In genomic region chr16:76369236-76369635, GRCm38 (mm10) we compare ENCODE assay signal across 26 mouse cellular contexts. TPM values are rescaled to one million over a fixed set of nuclear protein-coding genes. Genes with fewer than 3 reads are reported as not detected.
DNase-seq lines count a peak whose midpoint lies in the region; ATAC-seq and TF ChIP-seq lines count a peak whose summit lies in the region.
"Had no signal": no experiment of that assay in that cellular context is flagged by ENCODE, and none has a peak within 500 bp of the region (broad histone marks: within the 10 kb centered on the region; RNA-seq: fewer than 3 reads in every experiment).

No protein-coding gene starts in this region.

- no peak for TF ChIP-seq CTCF in lung, embryonic 14.5 days (IDR thresholded peaks at IDR 0.05; ENCODE audit: low read depth)
- TF ChIP-seq CTCF in liver, embryonic 14.5 days (IDR thresholded peaks at IDR 0.05; ENCODE audit: low read depth): no peak
- TF ChIP-seq CTCF in liver, postnatal 0 days (IDR thresholded peaks at IDR 0.05; ENCODE audit: low read depth): no peak

- 70% methylated on average over 9 of the region's 9 CpGs for WGBS in heart, embryonic 10.5 days
- 78% methylated on average over 9 of the region's 9 CpGs for WGBS in heart, embryonic 12.5 days
- 41% methylated on average over 9 of the region's 9 CpGs for WGBS in lung, embryonic 14.5 days
- WGBS in liver, embryonic 14.5 days (ENCODE audit: insufficient replicate concordance): 77% methylated on average over 9 of the region's 9 CpGs
- 77% methylated on average over 9 of the region's 9 CpGs for WGBS in liver, postnatal 0 days (ENCODE audit: insufficient replicate concordance)

- H3K27ac ChIP-seq in heart, embryonic 10.5 days: no peak overlapping the region
- no peak overlapping the region for H3K27ac ChIP-seq in heart, embryonic 12.5 days (ENCODE audit: poor library complexity, severe bottlenecking)
- H3K27ac ChIP-seq in lung, embryonic 14.5 days (ENCODE audit: low read depth): no peak overlapping the region
- no peak overlapping the region for H3K27ac ChIP-seq in liver, embryonic 14.5 days
- H3K27ac ChIP-seq in liver, postnatal 0 days (ENCODE audit: low read depth): no peak overlapping the region
- H3K27ac ChIP-seq: embryonic facial prominence, embryonic 13.5 days; heart, embryonic 13.5 days; hindbrain, embryonic 14.5 days; kidney, postnatal 0 days; lung, embryonic 15.5 days; midbrain, embryonic 13.5 days; neural tube, embryonic 12.5 days had no signal

- peaks cover 21% of the 10 kb centered on the region for H3K4me1 ChIP-seq in heart, embryonic 10.5 days
- H3K4me1 ChIP-seq in heart, embryonic 12.5 days (replicated peaks): peaks cover 33% of the 10 kb centered on the region
- H3K4me1 ChIP-seq in lung, embryonic 14.5 days (ENCODE audit: insufficient read depth): peaks cover 13% of the 10 kb centered on the region
- H3K4me1 ChIP-seq in liver, embryonic 14.5 days (replicated peaks; ENCODE audit: control insufficient read depth in 2 of 2, insufficient read depth in 2 of 2, low read length in 1 of 2): peaks cover 42 to 43% of the 10 kb centered on the region in 2 experiments
- H3K4me1 ChIP-seq in liver, postnatal 0 days (ENCODE audit: insufficient read depth): peaks cover 22% of the 10 kb centered on the region

- peak; percentile 51 for DNase-seq in heart, embryonic 10.5 days (ENCODE audit: low spot score)
- DNase-seq in lung, embryonic 14.5 days: no peak
- DNase-seq in lung, postnatal 36 days: no peak
- no peak for DNase-seq in liver, embryonic 14.5 days (ENCODE audit: low read depth in 3 of 3, low spot score in 3 of 3)
- DNase-seq in liver, postnatal 0 days: no peak
- DNase-seq in lung, postnatal 25 days (ENCODE audit: low spot score): no peak
- DNase-seq: adrenal gland, postnatal 14 days; gastrocnemius, postnatal 10 days; heart, postnatal 10 days; kidney, adult 18-20 months; layer of hippocampus, postnatal 36 days; lung, postnatal 4 days; thymus, adult 2 months; thymus, postnatal 36 days had no signal

- no peak overlapping the region for H3K9ac ChIP-seq in heart, embryonic 12.5 days
- no peak overlapping the region for H3K9ac ChIP-seq in lung, embryonic 14.5 days
- no peak overlapping the region for H3K9ac ChIP-seq in liver, embryonic 14.5 days (replicated peaks)
- H3K9ac ChIP-seq in liver, postnatal 0 days (replicated peaks): no peak overlapping the region
- H3K9ac ChIP-seq: hindbrain, embryonic 14.5 days; lung, embryonic 15.5 days; midbrain, embryonic 13.5 days; neural tube, embryonic 12.5 days had no signal

- no peak for ATAC-seq in heart, embryonic 12.5 days (ENCODE audit: insufficient number of reproducible peaks, low FRiP score)
- no peak for ATAC-seq in lung, embryonic 14.5 days (ENCODE audit: insufficient read depth)
- no peak for ATAC-seq in liver, embryonic 14.5 days (ENCODE audit: insufficient read depth)
- ATAC-seq in liver, postnatal 0 days: no peak
- ATAC-seq: CD4-positive, CD25-positive, alpha-beta regulatory T cell, adult 4 months; forebrain, embryonic 16.5 days; inflammation-experienced regulatory T-cells, adult 6 months; midbrain, embryonic 13.5 days had no signal

- H3K4me3 ChIP-seq in heart, embryonic 10.5 days: no peak overlapping the region
- H3K4me3 ChIP-seq in heart, embryonic 12.5 days: no peak overlapping the region
- no peak overlapping the region for H3K4me3 ChIP-seq in lung, embryonic 14.5 days (ENCODE audit: low read depth, low read length)
- no peak overlapping the region for H3K4me3 ChIP-seq in liver, embryonic 14.5 days (ENCODE audit: insufficient read depth in 1 of 2, low read depth in 2 of 2, low read length in 2 of 2)
- H3K4me3 ChIP-seq in liver, postnatal 0 days (ENCODE audit: low read depth, low read length): no peak overlapping the region
- H3K4me3 ChIP-seq: lung, embryonic 15.5 days; neural tube, embryonic 12.5 days had no signal

- H3K4me2 ChIP-seq in heart, embryonic 12.5 days: no peak overlapping the region
- H3K4me2 ChIP-seq in lung, embryonic 14.5 days: peak overlapping the region; percentile 85
- peak overlapping the region; percentile 98 for H3K4me2 ChIP-seq in liver, embryonic 14.5 days (ENCODE audit: low read depth)
- H3K4me2 ChIP-seq in liver, postnatal 0 days (ENCODE audit: low read depth, low read length): peak overlapping the region; percentile 92; the same call in 1 of the 2 replicates

- no peak for TF ChIP-seq EP300 in liver, embryonic 14.5 days (IDR thresholded peaks at IDR 0.05; ENCODE audit: low read depth)
- no peak for TF ChIP-seq EP300 in liver, postnatal 0 days (IDR thresholded peaks at IDR 0.05; ENCODE audit: low read depth)

- H3K36me3 ChIP-seq in heart, embryonic 10.5 days: 0 out of 2 replicates have a peak, but pooled peaks cover 3% of the 10 kb centered on the region
- H3K36me3 ChIP-seq in heart, embryonic 12.5 days: no peaks in the 10 kb centered on the region
- 0 out of 2 replicates have a peak, but pooled peaks cover 6% of the 10 kb centered on the region for H3K36me3 ChIP-seq in lung, embryonic 14.5 days (ENCODE audit: insufficient read depth)
- H3K36me3 ChIP-seq in liver, embryonic 14.5 days (replicated peaks; ENCODE audit: control insufficient read depth, insufficient read depth, low read depth): peaks cover 5% of the 10 kb centered on the region
- H3K36me3 ChIP-seq in liver, postnatal 0 days (replicated peaks; ENCODE audit: insufficient read depth, low read length): no peaks in the 10 kb centered on the region
- H3K36me3 ChIP-seq: lung, embryonic 15.5 days; neural tube, embryonic 12.5 days had no signal

- no peaks in the 10 kb centered on the region for H3K9me3 ChIP-seq in heart, embryonic 10.5 days
- H3K9me3 ChIP-seq in heart, embryonic 12.5 days (replicated peaks): no peaks in the 10 kb centered on the region
- H3K9me3 ChIP-seq in lung, embryonic 14.5 days (ENCODE audit: low read depth, low read length): no peaks in the 10 kb centered on the region
- H3K9me3 ChIP-seq in liver, embryonic 14.5 days (ENCODE audit: control insufficient read depth, low read length): no peaks in the 10 kb centered on the region
- H3K9me3 ChIP-seq in liver, postnatal 0 days (ENCODE audit: low read length): no peaks in the 10 kb centered on the region
- H3K9me3 ChIP-seq: embryonic facial prominence, embryonic 13.5 days; heart, embryonic 13.5 days; lung, embryonic 15.5 days; megakaryocyte, embryonic 14.5 days; midbrain, embryonic 13.5 days; neural tube, embryonic 12.5 days had no signal

- H3K27me3 ChIP-seq in heart, embryonic 10.5 days (ENCODE audit: insufficient read depth, poor library complexity, severe bottlenecking): no peaks in the 10 kb centered on the region
- no peaks in the 10 kb centered on the region for H3K27me3 ChIP-seq in heart, embryonic 12.5 days (replicated peaks)
- H3K27me3 ChIP-seq in lung, embryonic 14.5 days (ENCODE audit: insufficient read depth, low read length): no peaks in the 10 kb centered on the region
- H3K27me3 ChIP-seq in liver, embryonic 14.5 days (ENCODE audit: control insufficient read depth, insufficient read depth, low read length): no peaks in the 10 kb centered on the region
- no peaks in the 10 kb centered on the region for H3K27me3 ChIP-seq in liver, postnatal 0 days (ENCODE audit: insufficient read depth, low read length)
- H3K27me3 ChIP-seq: embryonic facial prominence, embryonic 13.5 days; heart, embryonic 13.5 days; lung, embryonic 15.5 days; megakaryocyte, embryonic 14.5 days; midbrain, embryonic 13.5 days; neural tube, embryonic 12.5 days had no signal

RNA-seq across cellular contexts. Expression of gene Nrip1, which starts 4.4 kb away (rescaled TPM):
- polyA plus RNA-seq in heart, embryonic 10.5 days (2016; fragmentation: Nextera tagmentation; extraction: Ambion mirVana): 22.3 and 31.2 TPM in 2 replicates
- 28.5 and 29.6 TPM in 2 replicates for polyA plus RNA-seq in heart, embryonic 12.5 days (2016; fragmentation: Nextera tagmentation; extraction: Ambion mirVana)
- polyA plus RNA-seq in lung, embryonic 14.5 days (2014; fragmentation: Nextera tagmentation; extraction: Ambion mirVana): 53.1 and 55.2 TPM in 2 replicates
- polyA plus RNA-seq in liver, embryonic 14.5 days (2012; rRNA removed): 2.5 and 3.5 TPM in 2 replicates
- 11.7 and 15.5 TPM in 2 replicates for polyA plus RNA-seq in liver, embryonic 14.5 days (2014; fragmentation: Nextera tagmentation; extraction: Ambion mirVana)
- 9.6 and 11.2 TPM in 2 replicates for polyA plus RNA-seq in liver, postnatal 0 days (2015; fragmentation: Nextera tagmentation; extraction: Ambion mirVana)
